Mouse (Mus musculus): ENCODE measurements at regions not wholly inside any gene's neighbourhood (a gene's known extent, or its start where the extent isn't known, plus 50 kb on each side); places are given as distances from the start of the nearest gene placed in this dataset.

DNA sequence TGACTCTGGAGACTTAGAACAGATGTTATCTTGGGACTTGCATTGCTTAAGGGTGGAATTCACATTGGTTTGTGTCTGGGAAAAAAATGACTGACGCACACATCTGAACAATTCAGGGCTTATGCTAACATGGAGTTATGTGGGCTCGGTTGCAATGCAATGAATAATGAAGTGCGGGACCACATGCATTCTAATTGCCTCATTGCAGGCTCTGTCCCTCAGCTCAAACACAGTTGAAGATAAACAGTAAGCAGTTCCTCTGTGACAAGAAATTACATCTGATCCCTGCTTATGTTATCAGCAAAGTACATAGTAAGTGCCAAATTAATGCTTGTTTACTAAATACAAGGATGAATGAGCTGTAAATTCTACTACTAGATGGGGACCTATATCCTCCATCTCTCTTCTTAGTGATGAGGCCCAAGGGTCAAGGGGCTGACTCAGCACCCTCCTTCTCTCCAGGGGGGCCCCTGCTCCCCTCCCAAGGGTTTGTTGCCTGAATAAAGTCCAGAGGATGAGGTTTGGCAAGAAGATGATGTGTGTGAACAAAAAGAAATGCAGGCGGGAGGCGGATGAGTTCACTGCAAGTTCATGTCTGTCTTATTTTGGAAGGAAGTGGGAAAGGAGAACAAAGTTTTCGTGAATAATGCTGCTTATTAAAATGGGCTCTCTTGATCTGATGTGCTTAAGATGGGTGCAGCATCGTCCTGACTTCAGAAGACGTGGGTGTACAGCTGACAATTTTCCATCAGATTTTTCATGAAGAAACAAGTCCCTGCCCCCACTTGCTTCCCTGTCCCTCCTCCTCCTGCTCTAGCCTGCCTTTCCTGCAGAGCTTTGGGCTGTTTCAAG lies 533.1 kb downstream of the Shisa9 start:
- Histone ChIP-seq H3K9ac (ENCODE audit: low read depth, low read length) (no peak overlapping the region), H3K9me3 (ENCODE audit: control insufficient read depth) (no peaks in the 10 kb centered on the region), H3K4me1 (replicated peaks; ENCODE audit: control insufficient read depth, insufficient read depth, low read length) (no peaks in the 10 kb centered on the region), H3K4me2 (replicated peaks; ENCODE audit: low read depth) (no peak overlapping the region), H3K4me3 (ENCODE audit: low read depth, low read length) (no peak overlapping the region), H3K36me3 (ENCODE audit: control insufficient read depth, insufficient read depth) (no peaks in the 10 kb centered on the region), H3K27ac (ENCODE audit: low read depth, low read length) (no peak overlapping the region), H3K27me3 (replicated peaks; ENCODE audit: control insufficient read depth, insufficient read depth, low read length) (no peaks in the 10 kb centered on the region)
- TF ChIP-seq CTCF (IDR thresholded peaks at IDR 0.05; ENCODE audit: low read depth) = no peak
- WGBS = 61% methylated on average over 8 of the region's 8 CpGs
- ATAC-seq = no peak

DNA sequence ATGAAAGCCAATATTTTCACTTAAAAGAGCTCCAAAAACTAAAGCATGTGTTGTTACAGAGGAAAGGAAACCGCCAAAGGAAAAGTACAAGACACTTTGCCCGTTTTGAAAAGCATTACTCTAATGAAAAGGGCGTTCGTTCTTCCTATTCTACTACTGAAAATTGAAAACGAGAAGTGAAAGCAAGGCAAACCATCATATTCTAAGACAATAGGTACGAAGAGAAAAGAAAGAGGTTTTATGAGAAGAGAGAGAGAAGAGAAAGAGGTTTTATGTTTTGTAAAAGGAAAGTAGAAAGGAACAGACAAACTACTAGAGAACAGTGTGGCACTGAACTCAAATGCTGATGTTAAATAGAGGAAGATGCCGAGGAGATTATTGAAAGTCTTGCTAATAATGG lies 534.4 kb downstream of the Shisa9 start:
- Histone ChIP-seq H3K9me3 (ENCODE audit: control insufficient read depth) (no peaks in the 10 kb centered on the region), H3K4me1 (replicated peaks; ENCODE audit: control insufficient read depth, insufficient read depth, low read length) (no peaks in the 10 kb centered on the region), H3K27ac (ENCODE audit: low read depth, low read length) (no peak overlapping the region), H3K9ac (ENCODE audit: low read depth, low read length) (no peak overlapping the region), H3K36me3 (ENCODE audit: control insufficient read depth, insufficient read depth) (no peaks in the 10 kb centered on the region), H3K4me2 (replicated peaks; ENCODE audit: low read depth) (no peak overlapping the region), H3K4me3 (ENCODE audit: low read depth, low read length) (no peak overlapping the region), H3K27me3 (replicated peaks; ENCODE audit: control insufficient read depth, insufficient read depth, low read length) (no peaks in the 10 kb centered on the region)
- no peak for TF ChIP-seq CTCF (IDR thresholded peaks at IDR 0.05; ENCODE audit: low read depth)
- no peak for ATAC-seq
- 87% methylated on average over 7 of the region's 7 CpGs for WGBS

DNA sequence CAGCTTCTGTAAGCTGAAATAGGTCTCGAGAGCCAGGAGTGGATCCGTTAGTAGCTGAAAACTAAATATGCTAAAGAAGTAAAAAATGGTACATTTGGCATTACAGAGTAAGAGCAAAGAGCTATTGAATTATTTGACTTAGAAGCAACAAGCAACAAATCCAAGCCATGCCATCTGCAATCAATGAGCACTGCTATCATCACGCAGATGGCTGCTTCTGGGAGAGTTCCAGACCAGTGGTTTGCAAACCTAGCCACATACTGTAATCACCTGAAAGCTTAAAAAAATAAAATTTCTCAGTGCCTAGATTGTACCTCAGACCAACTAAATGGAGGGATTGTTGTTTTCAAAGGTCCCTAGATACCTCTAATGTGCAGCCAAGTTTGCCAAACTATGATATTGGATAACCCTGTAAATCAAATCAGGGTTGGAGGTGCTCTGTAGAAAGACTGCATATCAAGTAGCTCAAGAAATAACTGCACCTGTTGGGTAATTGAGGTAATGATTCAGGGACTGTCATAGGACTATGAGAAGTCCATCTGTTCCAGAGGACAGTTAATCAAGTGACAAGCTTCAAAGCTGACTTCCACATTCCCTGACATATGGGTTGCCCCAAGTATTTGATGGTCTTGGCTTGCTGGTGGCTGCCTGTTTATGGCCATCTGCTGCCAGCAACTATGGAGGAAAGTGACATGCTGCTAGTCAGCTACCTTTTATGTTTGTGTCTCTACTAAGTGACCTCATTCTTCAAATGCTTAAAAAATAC lies 538.0 kb downstream of the Shisa9 start:
- H3K9ac ChIP-seq (ENCODE audit: low read depth, low read length) = no peak overlapping the region
- 89% methylated on average over 3 of the region's 3 CpGs for WGBS
- no peak overlapping the region for H3K27ac ChIP-seq (ENCODE audit: low read depth, low read length)
- no peaks in the 10 kb centered on the region for H3K9me3 ChIP-seq (ENCODE audit: control insufficient read depth)
- no peak for ATAC-seq
- H3K4me1 ChIP-seq (replicated peaks; ENCODE audit: control insufficient read depth, insufficient read depth, low read length) = no peaks in the 10 kb centered on the region
- H3K4me2 ChIP-seq (replicated peaks; ENCODE audit: low read depth) = no peak overlapping the region
- no peaks in the 10 kb centered on the region for H3K36me3 ChIP-seq (ENCODE audit: control insufficient read depth, insufficient read depth)
- TF ChIP-seq CTCF (IDR thresholded peaks at IDR 0.05; ENCODE audit: low read depth) = no peak
- H3K4me3 ChIP-seq (ENCODE audit: low read depth, low read length) = no peak overlapping the region
- no peaks in the 10 kb centered on the region for H3K27me3 ChIP-seq (replicated peaks; ENCODE audit: control insufficient read depth, insufficient read depth, low read length)

DNA sequence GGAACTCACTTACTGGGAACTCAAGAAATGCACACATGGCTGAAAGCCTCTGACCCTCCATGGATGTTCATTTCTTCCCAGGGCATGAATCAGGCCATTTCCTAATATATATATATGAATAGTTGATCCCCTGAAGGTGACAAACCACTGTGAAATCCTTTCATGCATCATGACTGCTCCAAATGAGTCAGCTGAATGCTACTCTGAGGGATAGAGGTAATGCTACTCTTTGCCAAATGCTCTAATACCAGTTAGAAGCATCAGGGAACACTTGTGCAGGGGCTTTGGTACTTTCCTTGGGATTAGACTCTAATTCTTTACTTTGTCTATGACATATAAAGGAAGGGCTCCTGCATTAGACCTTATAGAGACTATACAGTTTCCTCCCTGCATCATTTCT lies 561.0 kb upstream of the Ercc4 start:
- H3K9ac ChIP-seq (ENCODE audit: low read depth, low read length) = no peak overlapping the region
- ATAC-seq = no peak
- H3K36me3 ChIP-seq (ENCODE audit: control insufficient read depth, insufficient read depth) = no peaks in the 10 kb centered on the region
- no peak overlapping the region for H3K4me2 ChIP-seq (replicated peaks; ENCODE audit: low read depth)
- no peaks in the 10 kb centered on the region for H3K27me3 ChIP-seq (replicated peaks; ENCODE audit: control insufficient read depth, insufficient read depth, low read length)
- H3K27ac ChIP-seq (ENCODE audit: low read depth, low read length) = no peak overlapping the region
- no peaks in the 10 kb centered on the region for H3K9me3 ChIP-seq (ENCODE audit: control insufficient read depth)
- no peak overlapping the region for H3K4me3 ChIP-seq (ENCODE audit: low read depth, low read length)
- no peak for TF ChIP-seq CTCF (IDR thresholded peaks at IDR 0.05; ENCODE audit: low read depth)
- no peaks in the 10 kb centered on the region for H3K4me1 ChIP-seq (replicated peaks; ENCODE audit: control insufficient read depth, insufficient read depth, low read length)

DNA sequence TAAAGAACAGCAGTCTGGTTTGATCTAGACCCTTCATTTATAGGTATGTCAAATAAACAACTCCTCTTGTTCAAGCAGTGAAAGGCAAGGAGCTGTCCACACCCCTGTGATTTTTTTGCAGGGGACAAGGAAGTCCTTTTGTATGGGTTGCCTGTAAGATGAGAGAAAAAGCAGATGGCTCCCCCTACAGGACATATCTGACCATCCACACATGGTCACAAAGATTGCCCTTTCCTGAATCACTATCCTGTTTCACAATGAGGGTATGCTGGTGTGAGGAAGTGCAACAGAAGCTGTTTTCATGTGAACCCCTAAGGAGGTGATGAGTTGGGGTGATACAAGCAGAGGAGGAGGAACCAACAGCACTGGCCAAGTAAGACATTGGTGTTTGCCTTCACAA lies 520.6 kb upstream of the Ercc4 start:
- TF ChIP-seq CTCF (IDR thresholded peaks at IDR 0.05; ENCODE audit: low read depth) = peak; percentile 45
- Histone ChIP-seq H3K27ac (ENCODE audit: low read depth, low read length) (no peak overlapping the region), H3K27me3 (replicated peaks; ENCODE audit: control insufficient read depth, insufficient read depth, low read length) (no peaks in the 10 kb centered on the region), H3K9me3 (ENCODE audit: control insufficient read depth) (no peaks in the 10 kb centered on the region), H3K9ac (ENCODE audit: low read depth, low read length) (no peak overlapping the region), H3K4me1 (replicated peaks; ENCODE audit: control insufficient read depth, insufficient read depth, low read length) (no peaks in the 10 kb centered on the region), H3K4me2 (replicated peaks; ENCODE audit: low read depth) (no peak overlapping the region), H3K36me3 (ENCODE audit: control insufficient read depth, insufficient read depth) (no peaks in the 10 kb centered on the region), H3K4me3 (ENCODE audit: low read depth, low read length) (no peak overlapping the region)
- ATAC-seq = no peak

DNA sequence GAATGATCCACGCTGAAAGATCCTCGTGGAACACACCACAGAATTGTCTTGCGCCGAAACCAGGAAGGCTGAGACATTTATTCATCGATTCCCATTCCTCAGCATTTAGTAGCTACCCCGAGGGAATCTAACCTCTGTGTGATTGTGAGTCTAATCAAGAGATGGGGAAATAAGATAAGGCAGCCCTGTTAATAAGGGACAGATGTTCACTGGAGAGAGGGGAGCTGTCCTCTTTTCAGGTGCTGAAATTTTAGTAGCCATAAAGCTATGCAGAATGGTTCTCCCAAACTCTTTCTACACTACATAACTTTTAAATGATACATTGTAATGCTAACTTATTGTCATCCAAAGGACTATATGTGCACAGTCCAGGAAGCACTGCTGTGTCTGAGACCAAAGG lies 501.2 kb upstream of the Ercc4 start:
- Histone ChIP-seq H3K9ac (ENCODE audit: low read depth, low read length) (no peak overlapping the region), H3K4me3 (ENCODE audit: low read depth, low read length) (no peak overlapping the region), H3K36me3 (ENCODE audit: control insufficient read depth, insufficient read depth) (no peaks in the 10 kb centered on the region), H3K4me2 (replicated peaks; ENCODE audit: low read depth) (no peak overlapping the region), H3K27me3 (replicated peaks; ENCODE audit: control insufficient read depth, insufficient read depth, low read length) (no peaks in the 10 kb centered on the region), H3K4me1 (replicated peaks; ENCODE audit: control insufficient read depth, insufficient read depth, low read length) (no peaks in the 10 kb centered on the region), H3K27ac (ENCODE audit: low read depth, low read length) (no peak overlapping the region), H3K9me3 (ENCODE audit: control insufficient read depth) (no peaks in the 10 kb centered on the region)
- ATAC-seq = no peak
- TF ChIP-seq CTCF (IDR thresholded peaks at IDR 0.05; ENCODE audit: low read depth) = no peak
- 67% methylated on average over 6 of the region's 6 CpGs for WGBS

All from intestine, postnatal 0 days (tissue).